Mouse (Mus musculus): Measurements from ENCODE around the gene Slc26a8.

The Slc26a8 gene

DNA sequence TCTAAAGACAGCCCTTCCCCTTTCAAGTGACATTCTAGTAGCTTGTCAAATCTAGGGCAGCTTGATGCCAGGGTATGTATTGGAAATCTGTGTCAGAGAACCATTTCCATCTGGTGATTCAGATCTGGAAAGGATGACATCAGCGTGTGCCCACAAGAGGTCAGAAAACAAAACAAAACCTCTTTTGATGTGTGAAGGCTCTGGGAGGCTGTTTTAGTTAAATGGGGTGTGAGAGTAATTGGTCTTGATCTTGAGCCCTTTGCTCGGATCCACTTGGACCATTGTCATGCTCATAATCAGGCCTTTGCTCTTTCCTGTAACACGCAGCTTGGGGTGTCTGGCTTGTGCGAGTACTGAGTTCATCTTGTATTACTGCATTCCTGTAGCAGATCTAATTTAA lies 8.2 kb upstream of the Slc26a8 start:
- peak; percentile 62 for DNase-seq

DNA sequence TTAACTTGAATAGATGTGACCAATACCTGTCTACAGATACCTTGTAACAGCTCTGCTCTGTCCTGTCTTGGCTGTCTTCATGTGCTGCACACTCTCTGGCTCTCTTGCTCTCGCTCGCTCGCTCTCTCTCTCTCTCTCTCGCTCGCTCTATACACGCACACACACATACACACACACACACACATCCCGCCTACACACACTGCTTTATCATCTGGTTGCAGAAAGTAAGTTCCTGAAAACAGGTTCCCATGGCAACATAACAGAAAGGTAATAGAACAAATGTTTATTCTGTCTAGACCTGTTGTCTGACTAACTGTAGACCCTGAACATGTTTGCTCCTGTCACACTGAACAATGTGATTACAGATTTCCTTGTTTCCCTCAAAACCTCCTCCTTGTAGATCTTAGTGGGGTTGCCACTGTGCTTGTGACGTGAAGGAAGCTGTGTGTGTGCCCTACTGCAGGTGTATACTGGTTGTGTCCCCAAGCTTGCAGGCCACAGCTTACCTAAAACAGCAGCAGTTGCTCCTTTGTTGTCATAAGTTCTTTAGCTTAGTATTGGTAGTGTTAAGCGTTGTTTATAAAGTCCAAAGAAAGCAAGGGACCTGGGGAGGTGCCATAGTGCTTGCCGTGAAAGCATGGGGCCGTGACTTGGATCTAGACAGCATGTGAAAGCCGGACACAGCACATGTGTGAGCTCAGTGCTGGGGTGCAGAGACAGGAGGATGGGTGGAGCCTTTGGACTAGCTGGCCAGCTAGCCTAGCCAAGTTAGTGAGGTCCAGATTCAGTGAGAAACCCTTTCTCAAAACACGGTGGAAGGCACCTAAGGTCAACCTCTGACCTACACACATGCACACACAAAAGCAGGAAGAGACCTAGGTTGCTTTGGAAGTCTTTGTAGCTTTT lies 7.5 kb upstream of the Slc26a8 start:
- no peak for DNase-seq

DNA sequence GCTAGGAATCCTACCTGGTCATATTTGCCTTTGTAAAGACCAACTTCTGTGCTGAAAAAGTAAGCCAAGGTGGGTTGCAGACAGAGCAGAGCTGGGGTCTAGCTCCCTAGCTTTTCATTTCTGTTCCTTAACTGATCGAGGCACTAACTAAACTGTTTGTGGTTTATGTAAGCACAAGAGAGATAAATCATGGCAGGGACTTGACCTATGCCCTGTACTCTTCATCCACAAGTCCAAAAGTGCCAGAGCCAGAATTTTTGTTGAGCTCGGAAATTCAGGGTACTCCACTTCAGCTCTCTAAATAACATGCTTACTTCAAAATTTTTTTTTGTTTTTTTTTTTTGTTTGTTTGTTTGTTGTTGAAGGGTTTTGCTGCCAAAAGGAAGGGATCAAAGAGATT lies 6.6 kb upstream of the Slc26a8 start:
- no peak for DNase-seq

DNA sequence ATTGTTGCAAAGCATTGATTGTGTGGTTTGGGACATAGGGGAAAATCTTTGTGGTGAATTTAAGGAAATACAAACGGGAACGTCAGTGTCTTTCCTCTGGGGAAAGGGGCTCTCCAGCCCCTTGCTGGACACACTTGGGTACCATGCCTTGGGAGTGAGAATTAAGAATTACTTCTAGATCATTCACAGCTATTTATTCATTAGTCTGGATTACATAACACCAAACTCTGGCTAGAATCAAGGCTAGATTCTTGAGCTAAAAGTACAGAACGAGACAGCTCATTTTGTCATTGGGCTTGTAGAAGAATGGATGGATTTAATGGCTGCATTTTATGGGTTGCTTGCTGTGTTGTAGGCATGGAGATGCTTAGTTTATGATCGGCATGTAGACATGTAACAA lies 4.8 kb upstream of the Slc26a8 start:
- DNase-seq, result no peak

DNA sequence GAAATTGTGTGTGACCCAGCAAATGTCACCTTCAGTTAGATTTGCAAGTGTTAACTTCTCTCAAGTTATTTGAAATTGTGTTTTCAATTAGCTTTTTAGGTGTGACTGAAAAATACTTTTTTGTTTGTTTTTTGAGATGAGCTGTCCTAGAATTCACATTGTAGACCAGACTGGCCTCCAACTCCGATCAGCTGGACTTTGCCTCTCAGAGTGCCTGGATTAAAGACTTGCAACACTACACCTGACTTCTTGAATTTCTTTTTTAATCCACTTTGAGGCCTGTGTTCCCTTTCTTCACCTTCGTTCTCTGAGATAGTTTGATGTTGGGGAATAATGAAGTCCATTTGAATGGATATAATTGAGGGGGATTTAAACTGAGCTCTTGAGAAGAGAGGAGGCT lies 4.0 kb upstream of the Slc26a8 start:
- no peak for DNase-seq

DNA sequence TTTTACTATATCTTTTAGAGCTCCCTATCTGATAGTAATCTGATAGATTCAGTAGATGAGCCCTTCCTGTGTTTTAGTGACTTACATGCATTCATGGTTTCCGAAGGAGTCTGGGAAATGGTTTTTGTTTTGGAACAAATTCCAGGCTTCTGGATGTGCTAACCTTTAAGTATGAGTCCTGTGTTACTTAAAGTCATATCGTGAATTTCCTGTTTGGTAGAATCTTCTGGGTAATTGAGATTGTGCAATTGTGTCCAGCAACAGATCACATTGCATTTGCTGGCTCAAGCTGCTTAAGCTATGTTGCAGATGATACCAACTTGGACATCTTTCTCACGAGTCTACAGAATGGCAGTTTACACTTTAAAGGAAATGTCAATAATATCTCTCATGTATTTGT lies 3.1 kb upstream of the Slc26a8 start:
- DNase-seq, result no peak

DNA sequence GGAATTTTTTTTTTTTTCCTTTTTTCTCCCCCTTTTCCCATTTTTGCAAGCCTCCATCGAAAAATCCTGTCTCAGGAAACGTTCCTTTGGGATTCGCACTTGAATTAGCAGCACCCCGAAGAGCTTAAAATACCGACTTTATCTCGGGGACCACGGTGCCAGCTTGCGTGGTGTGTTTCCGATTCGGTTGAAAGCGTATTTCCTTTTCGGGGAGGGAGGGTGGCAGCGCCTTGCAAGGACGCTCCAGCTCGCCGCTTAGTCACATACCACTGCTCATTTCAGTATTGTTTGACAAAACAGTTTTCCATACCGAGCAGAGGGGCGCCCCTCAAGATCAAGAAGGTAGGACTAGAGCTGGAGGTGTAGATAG lies 2.3 kb upstream of the Slc26a8 start:
- no peak for DNase-seq

DNA sequence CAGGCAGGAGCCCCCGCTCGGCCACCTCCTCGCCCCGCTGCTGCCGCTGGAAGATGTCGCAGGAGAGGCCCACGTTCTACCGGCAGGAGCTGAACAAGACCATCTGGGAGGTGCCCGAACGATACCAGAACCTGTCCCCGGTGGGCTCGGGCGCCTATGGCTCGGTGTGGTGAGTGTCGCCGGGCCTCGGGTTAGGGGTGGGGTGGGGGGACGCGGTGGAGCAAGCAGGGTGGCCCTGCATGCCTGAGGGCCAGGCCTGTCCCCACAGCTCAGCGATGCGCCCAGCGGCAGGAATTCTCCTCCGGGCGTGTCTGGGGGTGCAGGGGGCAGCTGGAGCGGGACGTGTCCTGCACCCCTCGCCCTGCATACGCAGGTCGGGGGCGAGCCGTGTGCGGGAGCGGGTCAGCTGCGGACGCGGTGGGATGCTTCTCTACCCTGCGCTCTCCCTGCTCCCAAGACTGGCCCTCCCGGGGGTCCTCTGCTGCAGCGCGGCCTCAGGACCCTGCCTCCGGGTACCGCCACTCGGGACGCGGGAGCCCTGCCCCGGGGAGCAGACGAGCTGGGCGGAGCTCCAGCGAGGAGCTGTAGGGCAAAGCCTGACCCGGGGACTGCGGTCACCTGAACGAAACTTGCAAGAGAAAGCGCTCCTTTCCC lies 1.8 kb upstream of the Slc26a8 start:
- peak; percentile 56 for DNase-seq

DNA sequence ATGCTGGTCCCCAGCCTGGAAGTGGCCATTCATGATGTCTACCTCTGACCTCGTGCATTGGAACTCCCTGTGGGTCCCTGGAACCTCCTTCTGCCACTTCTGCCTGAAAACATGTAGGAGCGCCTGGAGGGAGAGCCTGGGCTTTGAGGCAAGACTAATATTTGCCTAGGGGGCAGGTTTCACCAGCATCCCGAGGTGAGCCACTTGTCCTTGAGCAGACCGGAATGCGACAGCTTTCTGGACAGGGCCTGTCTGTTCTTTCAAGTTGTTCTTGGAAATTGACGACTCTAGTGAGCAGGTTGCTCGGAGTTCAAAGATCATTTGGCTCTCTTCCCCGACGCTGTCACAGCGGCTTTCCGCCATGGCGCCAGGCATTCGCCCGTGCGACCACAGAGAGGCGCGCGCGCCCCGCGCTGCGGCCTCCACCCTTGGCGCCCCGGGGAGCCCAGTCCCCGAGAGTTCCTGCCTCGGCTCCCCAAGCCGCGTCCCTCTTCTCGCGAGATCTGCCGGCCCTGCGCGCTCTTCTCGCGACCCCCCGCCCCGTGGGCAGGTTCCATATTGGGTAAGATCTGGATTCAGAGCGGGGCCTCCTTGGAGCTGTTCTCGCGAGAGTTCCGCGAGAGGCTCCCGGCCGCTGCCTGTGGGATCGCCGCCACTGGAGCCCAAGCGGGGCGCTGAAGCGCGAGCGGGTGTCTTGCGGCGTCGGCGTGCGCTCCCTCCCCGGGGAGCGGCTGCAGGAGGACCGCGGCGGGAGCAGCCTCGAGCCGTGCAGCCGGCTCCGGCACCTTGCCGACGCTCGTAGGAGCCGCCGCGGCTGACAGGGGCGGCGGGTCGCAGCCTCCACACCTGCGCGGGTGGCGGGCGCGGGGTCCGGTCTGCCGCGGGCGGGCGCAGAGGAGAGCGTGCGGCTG lies 998 bp upstream of the Slc26a8 start, which contains the start of gene Mapk14:
Gene Mapk14, plus strand, starts transcription at position 554 of the 911 bp plus-strand sequence.
- peak; percentile 99 for DNase-seq

DNA sequence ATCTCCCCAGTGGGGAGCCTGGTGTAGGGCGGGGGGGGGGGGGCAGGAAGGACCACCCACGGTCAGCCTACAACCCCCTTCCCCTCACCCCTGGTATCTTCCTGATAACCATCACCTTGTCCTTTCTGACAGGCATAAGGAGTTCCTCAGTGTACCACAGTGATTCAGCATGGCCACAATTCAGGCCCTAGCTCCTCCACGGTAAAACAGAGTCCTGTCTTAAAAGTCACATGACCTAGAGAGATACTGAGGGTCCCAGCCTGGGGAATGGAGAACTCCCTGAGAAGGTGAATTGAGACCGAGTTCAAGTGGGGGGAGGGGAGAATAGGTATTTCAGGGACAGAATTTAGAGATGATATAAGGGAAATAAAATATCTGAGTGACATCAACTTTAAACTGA lies 2.7 kb downstream of the Slc26a8 start:
- DNase-seq, result peak; percentile 25

DNA sequence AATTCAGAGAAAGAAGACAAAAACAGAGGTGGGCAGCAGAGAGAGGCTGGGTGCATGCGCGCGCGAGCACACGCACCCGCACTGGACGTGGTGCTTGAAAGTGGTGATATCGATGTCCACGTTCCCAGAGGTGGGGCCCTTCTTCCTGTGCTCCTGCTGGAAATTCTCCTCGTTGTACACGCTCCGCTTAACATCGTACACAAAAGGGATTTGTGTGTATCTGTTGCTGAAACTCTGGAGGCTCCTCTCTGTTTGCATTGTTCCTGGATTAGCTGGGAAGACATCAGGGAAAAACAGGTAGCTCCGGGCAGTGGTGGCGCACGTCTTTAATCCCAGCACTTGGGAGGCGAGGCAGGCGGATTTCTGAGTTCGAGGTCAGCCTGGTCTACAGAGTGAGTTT lies 5.4 kb downstream of the Slc26a8 start:
- no peak for DNase-seq

DNA sequence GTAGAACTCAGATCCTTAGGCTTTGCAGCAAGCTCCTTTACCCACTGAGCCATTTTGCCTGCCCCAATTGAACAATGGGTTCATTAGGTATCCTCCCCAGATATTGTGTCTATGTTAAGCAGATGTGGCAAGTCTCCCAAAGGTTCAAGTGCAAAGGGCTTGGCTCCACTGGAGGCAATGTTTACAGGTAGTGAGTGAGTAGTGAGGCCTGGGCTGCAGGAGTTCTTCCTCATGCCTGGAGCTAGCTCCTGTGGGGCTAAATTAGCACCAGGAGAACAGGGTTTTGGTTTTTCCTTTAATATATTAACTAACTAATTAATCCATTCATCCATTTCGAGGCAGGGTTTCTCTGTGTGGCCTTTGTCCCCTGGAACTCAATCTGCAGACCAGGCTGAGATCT lies 6.4 kb downstream of the Slc26a8 start:
- DNase-seq, result no peak

DNA sequence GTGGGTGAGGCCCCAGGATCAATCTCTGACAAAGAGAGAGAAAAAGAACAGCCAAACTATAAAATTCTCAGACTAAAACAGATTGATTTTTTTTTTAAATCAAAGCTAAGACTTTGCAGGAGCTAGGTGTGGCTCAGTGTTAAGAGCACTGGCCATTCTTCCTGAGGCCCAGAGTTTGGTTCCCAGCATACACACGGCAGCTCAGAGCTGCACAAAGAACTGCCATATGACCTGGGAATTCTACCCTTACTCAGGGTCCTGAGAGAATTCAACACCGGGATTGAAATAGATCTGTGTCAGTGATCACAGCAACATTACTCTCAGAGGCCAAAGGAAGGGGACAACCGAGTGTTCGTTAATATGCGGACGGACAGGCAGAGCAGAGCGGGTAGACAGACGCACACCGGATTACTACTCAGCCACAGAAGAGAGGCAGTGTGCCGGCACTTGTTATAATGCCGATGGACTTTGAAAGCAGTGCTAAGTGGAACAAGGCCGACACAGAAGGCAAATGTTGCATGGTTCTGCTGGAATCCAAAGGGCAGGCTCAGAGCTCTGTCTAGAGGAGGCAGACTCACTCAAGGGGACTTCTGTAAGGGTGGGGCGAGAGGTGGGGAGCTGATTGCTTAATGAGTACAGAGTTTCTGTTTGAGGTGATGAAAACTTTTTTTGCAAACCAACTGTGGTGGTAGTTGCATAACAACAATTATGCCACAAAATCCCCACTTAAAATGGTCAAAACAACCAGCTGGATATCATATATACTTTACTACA lies 7.5 kb downstream of the Slc26a8 start:
- no peak for DNase-seq

DNA sequence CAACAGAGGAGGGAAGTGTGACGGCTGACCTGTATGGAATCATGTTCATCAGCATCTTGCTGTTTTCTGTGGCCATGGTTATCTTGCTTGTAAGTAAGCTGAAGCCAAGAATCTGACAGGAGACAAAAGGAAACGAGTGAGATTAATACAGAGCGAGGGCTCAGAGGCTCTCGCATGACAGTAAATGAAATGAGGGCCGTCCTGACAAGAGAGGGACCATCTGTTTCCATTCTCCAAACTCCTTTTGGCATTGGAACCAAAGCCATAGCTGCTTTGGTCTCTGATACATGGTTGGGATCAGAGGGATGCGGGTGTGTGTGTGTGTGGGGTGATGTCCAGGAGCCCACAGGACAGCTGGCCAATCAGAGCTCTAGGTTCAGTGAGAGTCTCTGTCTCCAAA lies 30.5 kb downstream of the Slc26a8 start:
- no peak for DNase-seq

DNA sequence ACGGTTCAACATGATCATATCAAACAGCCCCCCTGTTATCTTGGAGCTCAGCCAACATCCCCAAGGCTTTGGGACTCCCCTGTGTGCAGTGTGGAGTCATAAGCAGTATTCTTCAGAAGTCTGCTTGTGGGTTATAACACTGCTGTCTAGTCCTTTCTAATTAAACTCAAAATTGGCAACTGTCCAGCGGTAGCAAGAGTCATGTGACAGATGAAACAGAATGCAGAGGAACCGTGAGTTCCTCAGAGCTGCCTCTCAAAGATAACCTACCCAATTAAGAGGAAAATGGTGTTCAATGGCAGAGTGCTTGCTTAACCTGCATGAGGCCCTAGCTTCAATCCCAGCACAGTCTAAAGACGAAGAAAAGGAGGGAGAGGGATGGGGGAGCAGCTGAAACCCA lies 32.1 kb downstream of the Slc26a8 start:
- peak; percentile 7 for DNase-seq

DNA sequence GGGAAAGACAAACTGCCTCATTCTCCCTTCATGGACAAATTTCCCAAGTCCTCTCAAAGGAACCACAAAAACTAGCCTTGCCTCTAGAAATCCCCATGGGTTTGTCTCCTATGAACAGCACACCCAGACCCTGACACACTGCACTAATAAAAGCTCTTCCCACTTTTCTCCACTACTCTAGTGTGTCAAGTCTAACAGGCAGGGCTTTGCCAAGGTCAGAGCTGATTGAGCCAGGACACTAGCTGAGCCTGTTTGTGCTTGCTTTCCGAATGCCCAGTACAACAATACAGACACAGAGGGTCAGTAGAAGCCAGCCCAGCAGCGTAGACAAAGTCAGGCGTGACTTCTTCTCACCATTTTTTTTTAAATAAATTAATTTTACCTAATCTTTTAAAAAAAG lies 39.8 kb downstream of the Slc26a8 start:
- DNase-seq, result no peak

DNA sequence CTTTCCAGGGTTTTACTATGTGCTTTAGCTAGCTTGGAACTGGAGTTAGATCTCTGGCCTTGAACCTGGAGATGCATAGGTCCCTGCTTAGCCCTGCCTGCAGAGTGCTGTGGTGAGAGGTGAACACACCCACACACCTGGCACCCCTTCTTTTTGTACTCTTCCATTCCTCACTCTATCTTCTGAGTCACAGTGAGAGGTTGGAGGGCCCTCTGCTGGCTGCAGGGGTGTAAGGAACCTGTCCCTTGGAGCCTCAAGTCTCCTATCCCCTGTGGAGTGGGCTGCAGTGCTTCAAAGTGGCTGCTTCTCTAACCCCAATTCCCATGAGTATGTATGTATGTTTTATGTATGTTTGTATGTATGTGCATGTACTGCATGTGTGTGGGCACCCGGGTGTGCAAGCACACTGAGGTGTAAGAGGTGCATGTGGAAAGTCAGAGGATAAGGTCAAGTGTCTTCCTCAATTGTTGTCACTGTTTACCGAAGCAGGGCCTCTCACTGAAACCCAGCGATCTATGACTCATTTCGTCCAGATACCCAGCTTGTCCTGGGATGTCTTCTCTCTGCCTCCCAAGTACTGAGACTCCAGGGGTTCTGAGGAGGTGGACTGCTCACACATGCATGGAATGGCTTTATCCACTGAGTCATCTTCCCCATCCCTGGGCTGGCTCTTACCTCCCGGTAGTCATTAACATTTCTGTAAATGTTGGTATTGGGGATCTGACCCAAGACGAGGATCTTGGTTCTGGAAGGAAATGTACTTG lies 41.2 kb downstream of the Slc26a8 start:
- DNase-seq, result peak; percentile 16

DNA sequence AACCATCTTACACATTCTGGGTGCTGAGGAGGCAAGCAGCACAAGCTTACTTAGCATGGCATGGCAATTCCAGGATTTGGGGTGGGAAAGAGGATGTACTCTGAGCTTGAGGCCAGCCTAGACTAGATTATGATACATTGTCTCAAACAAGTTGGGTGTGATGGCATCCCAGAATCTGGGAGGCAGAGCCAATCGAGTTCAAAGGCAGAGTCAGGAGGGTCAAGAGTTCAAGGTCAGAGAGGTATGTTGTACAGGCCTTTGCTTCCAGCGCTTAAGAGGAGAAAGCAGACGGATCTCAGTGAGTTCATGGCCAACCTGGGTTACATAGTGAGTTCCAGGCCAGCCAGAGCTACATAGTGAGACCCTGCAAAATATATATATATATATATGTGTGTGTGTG lies 43.8 kb downstream of the Slc26a8 start:
- no peak for DNase-seq

DNA sequence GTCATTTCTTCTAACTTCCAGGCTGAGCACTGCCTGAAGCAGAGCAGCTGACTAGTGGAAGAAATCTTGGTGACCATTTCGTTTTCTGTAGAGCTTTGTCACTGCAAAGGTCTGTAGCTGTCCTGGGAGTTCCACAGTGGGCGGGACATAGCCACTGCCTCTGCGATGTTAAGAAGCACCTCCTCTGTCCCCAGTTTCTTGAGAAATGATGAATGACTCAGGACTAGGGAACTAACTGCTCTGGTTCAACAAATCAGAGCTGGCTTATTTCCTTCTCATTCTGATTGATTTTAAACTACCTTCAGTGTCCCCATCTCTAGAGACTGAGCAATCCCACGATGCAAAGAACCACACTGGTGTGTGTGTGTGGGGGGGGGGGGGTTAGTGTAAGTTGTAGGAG lies 45.9 kb downstream of the Slc26a8 start:
- DNase-seq, result no peak

DNA sequence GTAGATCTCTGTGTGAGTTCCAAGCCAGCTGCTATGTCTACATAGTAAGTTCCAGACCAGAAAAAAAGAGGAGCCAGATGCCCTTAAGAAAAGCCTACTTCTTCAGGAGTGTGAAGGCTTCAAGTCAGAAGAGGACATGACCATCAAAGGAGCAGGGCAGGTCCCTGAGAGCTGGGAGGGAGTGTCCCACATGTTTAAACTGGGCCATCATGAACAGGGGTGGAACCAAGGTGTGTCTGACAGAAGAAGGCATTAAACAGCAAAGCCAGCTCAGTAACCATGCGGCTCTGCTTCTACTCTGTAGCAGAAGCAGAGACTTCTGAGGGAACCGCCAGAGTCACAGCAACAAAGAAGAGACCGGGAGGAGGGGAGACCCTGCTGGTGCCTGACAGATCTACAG lies 46.3 kb downstream of the Slc26a8 start:
- DNase-seq, result no peak

DNA sequence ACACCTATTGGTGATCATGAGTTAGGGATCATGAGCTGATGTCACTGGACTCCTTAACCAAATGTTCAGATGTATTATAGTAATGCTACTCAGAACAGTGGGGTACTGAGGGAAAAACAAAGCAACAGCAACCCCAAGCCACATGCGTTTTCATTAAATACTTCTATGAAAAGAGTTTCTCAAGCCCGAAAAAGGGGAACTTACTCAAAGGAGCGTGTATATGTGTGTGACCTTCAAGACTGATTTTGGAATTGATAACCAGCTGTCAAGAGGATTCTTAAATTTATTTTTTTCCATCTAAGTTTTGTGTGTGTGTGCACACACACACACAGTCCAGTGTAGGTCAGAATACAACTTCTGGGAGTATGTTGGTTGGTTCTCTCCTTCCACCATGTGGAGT lies 49.9 kb downstream of the Slc26a8 start:
- no peak for DNase-seq
